Mouse (Mus musculus) c-Kit-positive CD71-negative TER-119-negative erythroid progenitor cells, embryonic 14.5 days (primary cell): ENCODE results near the gene Srgap1.
A peak's percentile ranks its signal among the peaks of the same experiment; 100 is the strongest.

ENCODE experiments used
- DNase-seq: peaks from one replicate; pipeline ENCODE4 v3.0.0-alpha.2; 2013; ENCODE audit warnings: low read depth

The Srgap1 gene

DNA sequence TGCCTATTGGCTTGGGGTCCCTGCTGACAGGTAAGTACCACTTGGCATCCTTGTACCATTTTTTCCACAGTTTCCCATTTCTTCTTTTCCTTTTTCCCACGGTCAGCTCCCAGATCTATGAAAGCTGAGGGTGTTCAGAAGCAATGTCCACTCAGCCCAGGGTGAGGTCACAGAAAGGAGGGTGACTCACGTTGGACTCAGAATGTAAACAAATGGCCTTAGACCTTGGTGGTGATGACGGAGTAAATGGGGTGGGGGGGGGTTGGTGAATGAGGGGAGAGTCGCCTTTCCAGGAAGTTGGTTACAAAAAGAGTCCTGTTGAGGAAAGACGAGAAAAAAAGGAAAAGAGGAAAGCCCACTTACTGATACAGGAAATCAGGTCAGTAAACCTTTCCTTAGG lies 224.4 kb downstream of the Srgap1 start:
- no peak for DNase-seq

- no peak for DNase-seq
These were observed 226.3 kb downstream of the Srgap1 start for GRCm38 (mm10) chr10:121820846-121821245.

- no peak for DNase-seq
These were observed 229.1 kb downstream of the Srgap1 start for GRCm38 (mm10) chr10:121817983-121818382.

GRCm38 (mm10) chr10:121807771-121808170 lies 239.3 kb downstream of the Srgap1 start:
- no peak for DNase-seq

DNA sequence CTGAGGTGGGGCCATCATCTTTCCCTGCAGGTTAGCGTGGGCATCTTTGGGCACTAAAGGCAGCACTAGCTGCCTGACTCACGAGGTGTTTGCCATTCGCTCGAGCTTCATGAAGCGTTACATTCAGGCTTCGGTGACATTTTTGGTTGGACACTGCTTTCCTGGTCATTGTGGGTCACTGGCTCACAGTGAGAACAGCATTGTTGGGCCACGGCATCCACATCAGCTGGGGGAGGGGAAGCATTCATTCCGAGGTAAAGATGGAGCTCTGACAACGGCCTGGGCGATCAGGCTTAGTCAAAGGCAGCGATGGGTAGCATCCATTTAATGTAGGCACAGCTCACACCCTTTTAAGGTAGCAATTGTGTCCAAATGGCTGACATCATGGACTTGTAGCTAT lies 240.3 kb downstream of the Srgap1 start:
- no peak for DNase-seq

- no peak for DNase-seq
These were observed 241.2 kb downstream of the Srgap1 start for GRCm38 (mm10) chr10:121805933-121806341.

- DNase-seq: no peak
These were observed 242.6 kb downstream of the Srgap1 start for GRCm38 (mm10) chr10:121804551-121804950.

- DNase-seq: no peak
These were observed 247.1 kb downstream of the Srgap1 start for GRCm38 (mm10) chr10:121800041-121800440.

GRCm38 (mm10) chr10:121796027-121796802 lies 250.9 kb downstream of the Srgap1 start:
- peak; percentile 58 for DNase-seq

GRCm38 (mm10) chr10:121794486-121794885 lies 252.6 kb downstream of the Srgap1 start:
- DNase-seq: no peak

DNA sequence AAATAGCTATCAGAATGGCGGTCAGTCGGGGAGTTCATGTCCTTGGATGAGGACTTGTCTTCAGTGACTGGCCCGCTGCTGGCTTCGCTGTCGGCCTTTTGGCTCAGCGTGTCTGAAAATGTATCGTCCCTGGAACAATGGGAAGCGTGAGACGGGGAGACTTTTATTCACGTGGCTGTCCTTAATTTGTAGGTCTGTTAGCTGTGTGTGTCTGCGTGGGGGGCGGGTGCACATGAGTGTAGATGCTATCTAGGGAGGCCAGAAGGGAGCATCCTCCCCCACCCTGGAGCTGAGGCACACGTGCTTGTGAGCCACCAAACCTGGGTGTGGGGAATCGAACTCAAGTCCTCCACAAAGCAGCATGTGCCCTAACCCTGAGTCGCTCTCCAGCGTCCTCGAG lies 254.5 kb downstream of the Srgap1 start:
- no peak for DNase-seq

DNA sequence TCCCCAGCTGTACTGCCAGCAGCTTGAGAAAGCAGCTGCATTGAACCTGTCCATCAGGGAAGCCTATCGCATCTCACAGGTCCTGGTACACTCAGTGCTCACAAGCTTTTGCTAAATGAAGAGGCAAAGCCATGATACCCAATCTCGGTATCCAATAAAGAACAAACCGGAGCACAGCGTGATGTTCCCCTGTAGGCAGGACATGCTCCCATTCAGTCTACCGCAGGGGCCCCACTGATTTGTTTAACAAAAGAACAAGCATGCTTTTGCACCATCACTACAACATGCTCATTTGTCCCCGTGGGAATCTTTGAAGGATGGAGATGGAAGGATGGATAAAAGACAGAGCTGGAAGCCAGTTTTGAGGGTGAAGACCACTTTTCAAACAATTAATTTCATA lies 257.0 kb downstream of the Srgap1 start:
- no peak for DNase-seq

GRCm38 (mm10) chr10:121788536-121788935 lies 258.6 kb downstream of the Srgap1 start:
- no peak for DNase-seq

GRCm38 (mm10) chr10:121781159-121781558 lies 266.0 kb downstream of the Srgap1 start:
- no peak for DNase-seq

- no peak for DNase-seq
These were observed 271.1 kb downstream of the Srgap1 start for GRCm38 (mm10) chr10:121775990-121776389.

DNA sequence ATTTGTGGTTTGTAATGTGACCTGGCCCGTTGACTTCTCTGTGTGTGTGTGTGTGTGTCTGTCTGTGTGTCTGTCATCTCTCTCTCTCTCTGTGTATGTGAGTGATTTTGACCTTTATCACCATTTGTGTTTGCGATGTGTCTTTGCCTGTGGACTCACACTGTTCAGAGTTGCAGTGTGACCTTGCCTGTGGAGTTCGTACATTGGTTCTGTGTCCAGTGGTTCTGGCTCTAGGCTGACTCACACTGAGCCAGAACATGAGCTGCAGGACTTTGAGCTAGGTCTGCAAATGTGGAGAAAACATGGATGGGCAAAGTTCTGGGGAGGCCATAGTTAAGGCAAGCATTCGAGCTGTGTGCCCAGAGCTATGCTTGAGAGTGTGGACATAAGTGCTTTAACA lies 273.3 kb downstream of the Srgap1 start:
- DNase-seq: no peak

DNA sequence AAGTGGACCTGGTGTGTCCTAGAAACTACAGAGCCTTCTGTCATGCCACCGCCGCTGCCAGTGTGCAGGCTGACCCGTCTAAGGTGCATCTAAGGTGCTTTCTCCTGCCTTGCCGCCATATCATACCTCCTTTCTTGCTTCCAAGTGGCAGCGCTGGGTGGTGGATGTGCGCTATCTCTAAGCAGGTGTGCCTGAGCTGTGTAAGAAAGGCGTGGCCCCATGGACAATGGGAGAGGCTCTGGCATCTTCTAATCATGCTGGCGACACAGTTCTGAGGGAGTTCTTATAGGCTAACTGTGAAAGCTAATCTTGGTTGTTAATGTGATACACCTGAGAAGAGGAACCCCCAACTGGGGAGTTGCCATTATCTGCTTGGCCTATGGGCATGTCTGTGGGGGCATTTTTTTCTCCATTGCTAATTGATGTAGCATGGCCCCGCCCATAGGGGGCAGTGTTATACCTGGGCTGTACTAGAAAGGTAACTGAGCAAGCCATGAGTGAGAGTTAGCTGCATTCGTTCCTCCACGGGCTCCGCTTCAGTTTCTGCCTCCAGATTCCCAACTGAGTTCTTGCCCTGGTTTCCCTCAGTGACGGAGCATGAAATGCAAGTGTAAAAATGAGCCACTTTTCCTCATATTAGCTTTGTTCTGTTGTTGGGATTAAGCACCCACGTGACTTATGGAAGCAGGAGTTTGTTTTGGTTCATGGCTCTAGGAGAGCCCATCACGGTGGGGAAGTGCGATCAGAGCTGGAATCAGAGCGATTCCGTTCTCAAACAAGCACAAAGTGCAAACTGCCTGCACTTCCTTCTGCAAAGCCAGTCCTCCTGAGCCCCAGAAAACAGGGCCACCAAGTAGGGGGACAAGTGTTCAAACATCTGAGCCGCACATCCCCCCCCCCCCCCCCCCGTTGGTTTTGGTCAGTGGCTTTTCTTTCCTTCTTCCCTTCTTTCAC lies 276.2 kb downstream of the Srgap1 start:
- no peak for DNase-seq

- no peak for DNase-seq
These were observed 277.4 kb downstream of the Srgap1 start for GRCm38 (mm10) chr10:121769711-121770110.

DNA sequence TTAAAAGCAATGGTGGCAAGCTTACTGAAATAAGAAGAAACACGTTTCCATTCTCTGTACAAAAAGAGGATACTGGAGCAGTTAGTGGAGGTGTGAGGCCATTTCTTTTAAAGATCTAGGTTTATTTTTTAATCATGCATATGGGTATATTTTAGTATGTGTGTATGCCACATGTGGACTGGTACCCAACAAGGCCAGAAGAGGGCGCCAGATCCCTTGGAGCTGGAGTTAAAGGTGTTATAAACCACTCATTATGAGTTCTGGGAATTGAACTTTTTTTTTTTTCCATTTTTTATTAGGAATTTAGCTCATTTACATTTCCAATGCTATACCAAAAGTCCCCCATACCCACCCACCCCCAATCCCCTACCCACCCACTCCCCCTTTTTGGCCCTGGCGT lies 279.8 kb downstream of the Srgap1 start:
- DNase-seq: peak; percentile 28

- DNase-seq: no peak
These were observed 281.7 kb downstream of the Srgap1 start for GRCm38 (mm10) chr10:121765174-121766057.

DNA sequence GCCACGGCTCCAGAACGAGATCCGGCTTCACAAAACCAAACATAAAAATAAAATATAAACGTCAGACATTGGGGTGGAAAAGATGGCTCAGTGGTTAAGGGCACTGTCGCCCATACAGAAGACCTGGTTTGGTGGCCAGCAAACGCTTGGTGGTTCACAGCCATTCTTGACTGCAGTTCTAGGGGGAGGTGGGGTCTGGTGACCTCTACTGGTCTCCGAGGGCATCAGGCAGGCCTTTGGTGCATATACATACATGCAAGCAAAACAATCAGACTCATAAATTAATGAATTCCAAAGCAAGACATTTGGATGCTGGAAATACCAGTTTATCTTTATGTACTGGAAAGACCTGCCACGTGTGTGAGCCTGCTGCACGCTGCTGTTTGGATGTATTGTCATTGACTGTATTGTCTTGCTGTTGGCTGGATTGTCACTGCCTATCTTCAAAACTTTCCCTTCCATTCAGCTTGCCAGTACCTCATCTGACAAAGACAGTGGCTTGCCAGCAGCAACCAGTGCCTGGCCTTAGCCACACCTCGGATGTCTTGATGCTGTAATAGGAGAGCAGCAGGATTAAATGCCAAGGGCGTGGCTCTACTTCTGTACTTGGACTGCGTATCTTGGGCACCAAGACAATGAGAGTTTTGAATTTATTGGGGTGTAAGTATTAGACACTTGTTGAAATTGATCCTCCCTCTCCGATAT lies 282.5 kb downstream of the Srgap1 start:
- no peak for DNase-seq
